Mouse (Mus musculus): ENCODE results near the gene Ptpn1.

The Ptpn1 gene

GRCm38 (mm10) chr2:167931985-167932726, at the start of gene Ptpn1:
Gene Ptpn1 (plus strand): TSS chr2:167932057.
- peak; percentile 95 for DNase-seq (ENCODE audit: low spot score)

- DNase-seq (ENCODE audit: low spot score) = no peak
Observed at GRCm38 (mm10) chr2:167886485-167886884, 45.4 kb upstream of the Ptpn1 start.

- peak; percentile 52 for DNase-seq (ENCODE audit: low spot score)
Observed at GRCm38 (mm10) chr2:167887516-167888347, 44.1 kb upstream of the Ptpn1 start.

GRCm38 (mm10) chr2:167888834-167889233, 43.0 kb upstream of the Ptpn1 start:
- DNase-seq (ENCODE audit: low spot score) = no peak

GRCm38 (mm10) chr2:167889886-167890285, 42.0 kb upstream of the Ptpn1 start:
- no peak for DNase-seq (ENCODE audit: low spot score)

GRCm38 (mm10) chr2:167891908-167892307, 39.9 kb upstream of the Ptpn1 start:
- DNase-seq (ENCODE audit: low spot score) = peak; percentile 85

GRCm38 (mm10) chr2:167893680-167894079, 38.2 kb upstream of the Ptpn1 start:
- DNase-seq (ENCODE audit: low spot score) = no peak

- peak; percentile 85 for DNase-seq (ENCODE audit: low spot score)
Observed at GRCm38 (mm10) chr2:167894948-167895372, 36.9 kb upstream of the Ptpn1 start.

- no peak for DNase-seq (ENCODE audit: low spot score)
Observed at GRCm38 (mm10) chr2:167897896-167898295, 34.0 kb upstream of the Ptpn1 start.

- peak; percentile 54 for DNase-seq (ENCODE audit: low spot score)
Observed at GRCm38 (mm10) chr2:167899989-167900421, 31.9 kb upstream of the Ptpn1 start.

- DNase-seq (ENCODE audit: low spot score) = no peak
Observed at GRCm38 (mm10) chr2:167902116-167902703, 29.6 kb upstream of the Ptpn1 start.

- DNase-seq (ENCODE audit: low spot score) = no peak
Observed at GRCm38 (mm10) chr2:167903242-167903952, 28.5 kb upstream of the Ptpn1 start.

GRCm38 (mm10) chr2:167904621-167905367, 27.1 kb upstream of the Ptpn1 start:
- no peak for DNase-seq (ENCODE audit: low spot score)

GRCm38 (mm10) chr2:167905561-167905960, 26.3 kb upstream of the Ptpn1 start:
- DNase-seq (ENCODE audit: low spot score) = no peak

- DNase-seq (ENCODE audit: low spot score) = no peak
Observed at GRCm38 (mm10) chr2:167906729-167907128, 25.1 kb upstream of the Ptpn1 start.

- no peak for DNase-seq (ENCODE audit: low spot score)
Observed at GRCm38 (mm10) chr2:167909531-167910177, 22.2 kb upstream of the Ptpn1 start.

GRCm38 (mm10) chr2:167910178-167910540, 21.7 kb upstream of the Ptpn1 start:
- DNase-seq (ENCODE audit: low spot score) = no peak

GRCm38 (mm10) chr2:167911511-167911910, 20.3 kb upstream of the Ptpn1 start:
- no peak for DNase-seq (ENCODE audit: low spot score)

- no peak for DNase-seq (ENCODE audit: low spot score)
Observed at GRCm38 (mm10) chr2:167919081-167919480, 12.8 kb upstream of the Ptpn1 start.

- DNase-seq (ENCODE audit: low spot score) = no peak
Observed at GRCm38 (mm10) chr2:167920041-167920440, 11.8 kb upstream of the Ptpn1 start.

- DNase-seq (ENCODE audit: low spot score) = no peak
Observed at GRCm38 (mm10) chr2:167920960-167921495, 10.8 kb upstream of the Ptpn1 start.

Measured in embryo, embryonic 10.5 days (tissue).